8 mouse cellular contexts compared by ENCODE assay signal in genomic region chr7:6171444-6172005, GRCm38 (mm10). TPM values are rescaled to one million over a fixed set of nuclear protein-coding genes. Genes with fewer than 3 reads are reported as not detected.
DNase-seq lines count a peak whose midpoint lies in the region; ATAC-seq and TF ChIP-seq lines count a peak whose summit lies in the region.

No protein-coding gene starts in this region.

- peak overlapping the region; percentile 67 for H3K4me3 ChIP-seq in limb, embryonic 12.5 days (replicated peaks)
- peak overlapping the region; percentile 72 for H3K4me3 ChIP-seq in midbrain, embryonic 12.5 days
- H3K4me3 ChIP-seq in small intestine, adult 2 months (ENCODE audit: low read depth, low read length) = peak overlapping the region; percentile 91

- ATAC-seq in limb, embryonic 12.5 days (ENCODE audit: insufficient number of reproducible peaks, insufficient read depth, low FRiP score, low TSS enrichment, low read depth) = peak; percentile 29
- peak; percentile 20 for ATAC-seq in midbrain, embryonic 12.5 days (ENCODE audit: low FRiP score, low read depth)

- TF ChIP-seq CTCF in small intestine, adult 2 months (IDR thresholded peaks at IDR 0.05; ENCODE audit: extremely low read depth, insufficient read length, insufficient replicate concordance, low read depth, low read length) = peak; percentile 59; the same call in 1 of the 2 replicates

- WGBS in limb, embryonic 12.5 days = 1% methylated on average over 24 of the region's 24 CpGs
- under 1% methylated on average over 24 of the region's 24 CpGs for WGBS in midbrain, embryonic 12.5 days
- under 1% methylated on average over 24 of the region's 24 CpGs for WGBS in small intestine, adult 2 months

- peak overlapping the region; percentile 76 for H3K4me2 ChIP-seq in limb, embryonic 12.5 days
- H3K4me2 ChIP-seq in midbrain, embryonic 12.5 days (replicated peaks) = peak overlapping the region; percentile 73

- intact Hi-C loops in gastrocnemius, postnatal 36 days (cut with DNase I) = loop anchor here (5.0 to 10.0 kb wide), 2 partner anchors 44 to 113 kb away; partner anchors contain the start of gene Zfp667

- no peaks in the 10 kb centered on the region for H3K27me3 ChIP-seq in limb, embryonic 12.5 days
- no peaks in the 10 kb centered on the region for H3K27me3 ChIP-seq in midbrain, embryonic 12.5 days
- H3K27me3 ChIP-seq in small intestine, adult 2 months (ENCODE audit: control insufficient read depth, insufficient read depth, low read length) = no peaks in the 10 kb centered on the region

- peak overlapping the region; percentile 72 for H3K27ac ChIP-seq in limb, embryonic 12.5 days
- peak overlapping the region; percentile 79 for H3K27ac ChIP-seq in midbrain, embryonic 12.5 days (replicated peaks)
- H3K27ac ChIP-seq in small intestine, adult 2 months (ENCODE audit: insufficient read depth, low read depth, low read length) = peak overlapping the region; percentile 41

- no peaks in the 10 kb centered on the region for H3K9me3 ChIP-seq in limb, embryonic 12.5 days
- no peaks in the 10 kb centered on the region for H3K9me3 ChIP-seq in midbrain, embryonic 12.5 days

- peak overlapping the region; percentile 53 for H3K9ac ChIP-seq in limb, embryonic 12.5 days (replicated peaks)
- H3K9ac ChIP-seq in midbrain, embryonic 12.5 days (replicated peaks) = peak overlapping the region; percentile 55

- no peak for TF ChIP-seq POLR2A in small intestine, adult 2 months (IDR thresholded peaks at IDR 0.05; ENCODE audit: low read depth, low read length)

- peaks cover 14% of the 10 kb centered on the region; the same call in 1 of the 2 replicates for H3K36me3 ChIP-seq in limb, embryonic 12.5 days
- 0 out of 2 replicates have a peak, but pooled peaks cover 4% of the 10 kb centered on the region for H3K36me3 ChIP-seq in midbrain, embryonic 12.5 days
- 0 out of 2 replicates have a peak, but pooled peaks cover 2% of the 10 kb centered on the region for H3K36me3 ChIP-seq in small intestine, adult 2 months (ENCODE audit: control insufficient read depth, insufficient read depth, low read length)

- no peaks in the 10 kb centered on the region for H3K4me1 ChIP-seq in limb, embryonic 12.5 days (replicated peaks)
- H3K4me1 ChIP-seq in midbrain, embryonic 12.5 days = peaks cover 16% of the 10 kb centered on the region
- H3K4me1 ChIP-seq in small intestine, adult 2 months (ENCODE audit: control insufficient read depth, insufficient read depth, insufficient read length, low read length) = peaks cover 5% of the 10 kb centered on the region; the same call in 1 of the 2 replicates

- DNase-seq in urinary bladder, adult 18-20 months (ENCODE audit: low spot score in 2 of 2) = peak; percentile 38 to 57
- DNase-seq in urinary bladder, postnatal 10 days (ENCODE audit: low spot score) = no peak
- peak; percentile 75 for DNase-seq in embryo, embryonic 11 days
- peak; percentile 42 to 44 for DNase-seq in gastrocnemius, postnatal 36 days
- peak; percentile 86 for DNase-seq in kidney, adult 11 months

RNA-seq across cellular contexts. Expression of gene Zfp444, which starts 0.5 kb away (rescaled TPM):
- 1 to 10 TPM; 7.2 to 8.3 TPM for total RNA-seq in gastrocnemius, postnatal 36 days (2021)
- polyA plus RNA-seq in limb, embryonic 12.5 days (2016; fragmentation: Nextera tagmentation; extraction: Ambion mirVana) = 73.5 and 81.0 TPM in 2 replicates
- polyA plus RNA-seq in midbrain, embryonic 12.5 days (2016; fragmentation: Nextera tagmentation; extraction: Ambion mirVana) = 87.1 and 88.4 TPM in 2 replicates
- polyA plus RNA-seq in small intestine, adult 2 months (2012; rRNA removed) = 12.7 and 33.9 TPM in 2 replicates

RNA-seq across cellular contexts. Expression of gene Zfp787, which starts 15.7 kb away (rescaled TPM):
- total RNA-seq in gastrocnemius, postnatal 36 days (2021) = 10 to 100 TPM; 26.1 to 29.2 TPM
- polyA plus RNA-seq in limb, embryonic 12.5 days (2016; fragmentation: Nextera tagmentation; extraction: Ambion mirVana) = 35.2 and 36.1 TPM in 2 replicates
- polyA plus RNA-seq in midbrain, embryonic 12.5 days (2016; fragmentation: Nextera tagmentation; extraction: Ambion mirVana) = 33.1 and 33.4 TPM in 2 replicates
- 32.3 and 62.7 TPM in 2 replicates for polyA plus RNA-seq in small intestine, adult 2 months (2012; rRNA removed)

RNA-seq across cellular contexts. Expression of gene Galp, which starts 25.4 kb away (rescaled TPM):
- total RNA-seq in gastrocnemius, postnatal 36 days (2021) = not detected
- polyA plus RNA-seq in limb, embryonic 12.5 days (2016; fragmentation: Nextera tagmentation; extraction: Ambion mirVana) = not detected in 2 replicates
- polyA plus RNA-seq in midbrain, embryonic 12.5 days (2016; fragmentation: Nextera tagmentation; extraction: Ambion mirVana) = not detected in 2 replicates
- polyA plus RNA-seq in small intestine, adult 2 months (2012; rRNA removed) = not detected in 2 replicates

RNA-seq across cellular contexts. Expression of gene Zscan5b, which starts 50.6 kb away (rescaled TPM):
- total RNA-seq in gastrocnemius, postnatal 36 days (2021) = not detected
- not detected in 2 replicates for polyA plus RNA-seq in limb, embryonic 12.5 days (2016; fragmentation: Nextera tagmentation; extraction: Ambion mirVana)
- polyA plus RNA-seq in midbrain, embryonic 12.5 days (2016; fragmentation: Nextera tagmentation; extraction: Ambion mirVana) = not detected in 2 replicates
- not detected in 2 replicates for polyA plus RNA-seq in small intestine, adult 2 months (2012; rRNA removed)
